Mouse (Mus musculus) cerebellum, adult 8-10 months (tissue): ENCODE measurements around the gene Olfr1250.
"Not testable (repeated sequence)": the region's sequence is repeated elsewhere in the genome, so short reads cannot be mapped to it uniquely, and the experiment has no call there.

Source experiments
- DNase-seq: peaks from one replicate; pipeline ENCODE4 v3.0.0; 2022

Olfr1250 gene

DNA sequence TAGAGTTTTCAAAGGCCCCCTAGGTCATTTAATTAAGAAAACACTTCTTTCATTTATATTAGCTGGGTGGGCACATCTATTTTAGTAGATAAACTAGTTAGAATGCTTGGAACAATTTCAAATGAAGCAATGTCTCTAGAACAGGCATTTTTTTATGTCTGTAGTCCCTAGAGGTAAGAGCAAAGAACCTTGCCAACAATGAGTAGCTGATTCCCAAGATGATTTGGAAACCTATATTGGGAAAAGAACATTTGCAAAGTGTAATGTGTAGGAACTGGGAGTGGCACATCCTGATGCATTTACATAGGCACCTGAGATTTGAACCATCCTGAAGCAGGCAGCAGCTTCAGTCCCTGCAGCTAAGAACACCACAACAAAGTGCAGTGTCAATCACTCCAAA, at the start of gene Olfr1250:
TSS of gene Olfr1250 (minus strand) at position 101 of the 400 bp plus-strand sequence.
- no peak for DNase-seq

DNA sequence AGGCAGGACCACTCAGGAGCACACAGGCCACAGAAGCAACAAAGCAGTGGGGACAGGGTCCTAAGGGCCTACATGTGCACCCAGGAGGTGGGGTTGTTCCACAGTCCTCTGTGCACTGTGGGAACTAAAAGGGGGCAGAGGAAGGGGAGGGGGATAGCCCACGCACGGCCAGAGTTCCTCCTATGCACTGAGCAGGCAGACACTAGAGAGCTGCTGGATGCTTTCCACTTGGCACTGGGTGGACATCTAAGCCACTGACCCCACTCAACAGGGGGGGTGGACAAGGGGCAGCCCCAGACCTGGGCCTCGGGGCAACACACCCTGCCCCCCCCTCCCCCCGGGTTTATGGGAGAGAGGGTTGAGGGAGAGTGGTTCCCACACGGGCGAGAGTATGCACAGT, 30.7 kb upstream of the Olfr1250 start:
- DNase-seq: no peak

DNA sequence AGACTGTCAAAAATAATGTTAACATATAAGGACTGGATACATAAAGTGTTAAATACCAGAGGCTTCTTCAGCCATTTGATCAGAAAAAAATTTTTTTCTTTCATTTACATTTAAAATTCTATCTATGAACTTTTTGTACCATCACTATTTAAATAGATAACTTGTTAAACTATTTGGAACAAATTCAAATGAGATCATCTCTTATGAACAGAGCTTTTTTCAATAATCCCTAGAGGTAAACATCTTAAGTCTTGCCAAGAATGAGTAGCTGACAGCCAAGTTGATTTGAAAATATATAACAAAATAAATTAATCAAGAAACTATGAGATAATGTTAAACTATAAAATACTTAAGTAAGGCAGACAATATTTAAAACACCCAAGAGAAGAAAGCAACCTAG, 10.6 kb upstream of the Olfr1250 start, which contains the start of gene Olfr1251:
TSS of gene Olfr1251 (minus strand) at position 101 of the 400 bp plus-strand sequence.
- DNase-seq: no peak

DNA sequence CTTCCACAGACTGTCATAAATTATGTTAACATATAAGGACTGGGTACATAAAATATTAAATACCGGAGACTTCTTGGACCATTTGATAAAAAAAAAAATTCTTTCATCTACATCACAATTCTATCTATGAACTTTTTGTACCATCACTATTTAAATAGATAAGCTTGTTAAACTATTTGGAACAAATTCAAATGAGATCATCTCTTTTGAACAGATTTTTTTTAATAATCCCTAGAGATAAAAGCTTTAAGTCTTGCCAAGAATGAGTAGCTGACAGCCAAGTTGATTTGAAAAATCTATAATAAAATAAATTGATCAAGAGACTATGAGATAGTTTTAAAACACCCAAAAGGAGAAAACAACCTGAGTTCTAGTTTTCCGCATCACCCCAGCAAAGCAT, 26.4 kb downstream of the Olfr1250 start, which contains the start of gene Olfr1249:
TSS of gene Olfr1249 (minus strand) at position 101 of the 400 bp plus-strand sequence.
- no peak for DNase-seq

DNA sequence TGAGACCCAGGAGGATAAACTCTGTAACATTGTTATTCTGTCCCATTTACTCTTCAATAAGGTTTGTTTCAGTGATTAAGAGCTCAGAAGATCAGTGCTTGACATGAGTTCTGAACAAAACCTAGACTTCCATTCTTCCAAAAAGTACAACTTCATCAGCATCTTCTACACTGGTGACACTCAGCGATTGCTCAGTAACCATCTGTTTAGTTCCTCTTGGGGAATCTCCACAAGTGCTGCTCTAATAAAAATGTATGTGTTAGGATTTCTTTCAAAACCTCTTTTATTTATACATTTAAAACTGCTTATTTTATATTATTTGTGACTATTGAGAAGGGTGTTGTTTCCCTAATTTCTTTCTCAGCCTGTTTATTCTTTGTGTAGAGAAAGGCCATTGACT, 43.1 kb downstream of the Olfr1250 start, which contains the start of gene Olfr1248:
TSS of gene Olfr1248 (minus strand) at position 101 of the 400 bp plus-strand sequence.
- DNase-seq: not testable (repeated sequence)

DNA sequence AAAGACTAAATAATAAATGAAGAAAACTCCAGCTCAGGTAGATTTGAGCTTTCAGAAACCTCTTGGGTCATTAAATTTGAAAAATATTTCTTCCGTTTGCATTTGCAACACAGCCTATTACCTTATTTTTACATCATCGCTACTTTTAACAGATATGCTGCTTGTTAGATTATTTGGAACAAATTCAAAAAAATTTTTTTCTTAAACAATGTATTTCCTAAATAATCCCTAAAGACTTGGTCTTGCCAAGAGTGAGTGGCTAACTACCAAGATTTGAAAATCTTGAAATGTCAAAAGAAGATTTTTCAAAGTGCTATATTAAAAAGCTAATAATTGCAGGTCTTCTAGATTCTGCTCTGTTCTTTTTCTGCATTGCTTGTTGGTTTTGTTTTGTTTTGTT, 47.2 kb downstream of the Olfr1250 start, which contains the start of gene Olfr1247:
TSS of gene Olfr1247 (minus strand) at position 101 of the 400 bp plus-strand sequence.
- DNase-seq: no peak
